Mouse (Mus musculus) forebrain, embryonic 10.5 days (tissue): ENCODE data around the gene Tmed1. TPM values are rescaled to one million over a fixed set of nuclear protein-coding genes. Genes with fewer than 3 reads are reported as not detected.
A peak's percentile ranks its signal among the peaks of the same experiment; 100 is the strongest.
"Not testable (repeated sequence)": the region's sequence is repeated elsewhere in the genome, so short reads cannot be mapped to it uniquely, and the experiment has no call there.

Source experiments
- DNase-seq: peaks from one replicate; pipeline ENCODE4 v3.0.0-alpha.2; 2017; ENCODE audit warnings: low spot score; ENCODE audit errors: extremely low spot score
- H3K27ac ChIP-seq: fragments of 300-500 bp; sonication (generic); 2 replicates; pipeline ENCODE4 v1.5.1; 2016; ENCODE audit warnings: mild to moderate bottlenecking
- H3K27me3 ChIP-seq: fragments of 300-500 bp; sonication (generic); 2 replicates; pipeline ENCODE4 v1.6.1; 2016; ENCODE audit warnings: mild to moderate bottlenecking; ENCODE audit not compliant: poor library complexity, severe bottlenecking
- H3K36me3 ChIP-seq: fragments of 300-500 bp; sonication (generic); replicated peaks from 2 replicates; pipeline ENCODE4 v1.6.1; 2016; ENCODE audit warnings: mild to moderate bottlenecking, moderate library complexity
- H3K4me1 ChIP-seq: fragments of 300-500 bp; sonication (generic); 2 replicates; pipeline ENCODE4 v1.6.1; 2016
- H3K4me3 ChIP-seq: fragments of 300-500 bp; sonication (generic); 2 replicates; pipeline ENCODE4 v1.5.1; 2016; ENCODE audit warnings: mild to moderate bottlenecking, moderate library complexity
- H3K9me3 ChIP-seq: fragments of 300-500 bp; sonication (generic); 2 replicates; pipeline ENCODE4 v1.6.1; 2016; ENCODE audit warnings: mild to moderate bottlenecking, moderate library complexity
- WGBS: fragments of 180-500 bp; shearing (Covaris S2); methylation state at CpG from one replicate; pipeline ENCODE4 v1.1.7; 2016; 5-methylcytosine and 5-hydroxymethylcytosine counted together
- polyA plus RNA-seq: library from polyadenylated mRNA; unstranded; fragments of >200 nt; fragmentation: Nextera tagmentation; extraction: Ambion mirVana; gene quantifications from 2 replicates; pipeline ENCODE4 v1.2.1, GENCODE M21; 2016

The Tmed1 gene
- polyA plus RNA-seq, 1 experiment from 2014 or later: 119 TPM

DNA sequence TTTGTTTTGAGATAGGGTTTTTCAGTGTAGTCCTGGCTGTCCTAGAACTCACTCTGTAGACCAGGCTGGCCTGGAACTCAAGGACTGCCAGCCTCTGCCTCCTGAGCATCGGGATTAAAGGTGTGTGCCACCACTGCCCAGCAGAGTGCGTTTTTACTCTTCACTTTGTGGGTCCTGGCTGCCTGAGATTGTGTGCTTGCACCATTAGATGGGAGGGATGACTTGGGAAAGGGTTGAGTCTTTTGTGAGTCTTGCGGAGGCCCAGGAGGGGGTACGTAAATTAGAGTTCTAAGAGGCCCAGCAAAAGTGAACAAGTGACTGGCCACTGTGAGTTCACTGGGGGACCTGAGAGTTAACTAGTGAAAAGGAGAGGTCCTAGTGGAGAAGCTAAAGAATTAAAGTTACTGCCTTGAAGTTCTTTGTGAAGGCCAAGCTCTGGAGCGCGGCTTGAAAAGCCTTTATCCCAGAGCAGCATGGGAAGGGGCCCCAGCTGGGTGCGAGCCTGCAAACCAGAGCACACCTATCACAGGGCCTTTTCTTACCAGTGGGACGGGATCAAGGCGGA, 35.4 kb upstream of the Tmed1 start:
- peak overlapping the region; percentile 86 for H3K4me3 ChIP-seq
- H3K27me3 ChIP-seq: no peaks in the 10 kb centered on the region
- WGBS: 3% methylated on average over 9 of the region's 9 CpGs
- no peaks in the 10 kb centered on the region for H3K9me3 ChIP-seq
- H3K27ac ChIP-seq: peak overlapping the region; percentile 98
- peaks cover 17% of the 10 kb centered on the region for H3K36me3 ChIP-seq
- DNase-seq: no peak
- peaks cover 31% of the 10 kb centered on the region for H3K4me1 ChIP-seq

- peaks cover 16% of the 10 kb centered on the region for H3K4me1 ChIP-seq
- not testable (repeated sequence) for H3K36me3 ChIP-seq, H3K27ac ChIP-seq, H3K4me3 ChIP-seq, H3K9me3 ChIP-seq, H3K27me3 ChIP-seq, DNase-seq
- 91% methylated on average over 2 of the region's 2 CpGs for WGBS
Measured at GRCm38 (mm10) chr9:21542001-21542400, 31.9 kb upstream of the Tmed1 start.

DNA sequence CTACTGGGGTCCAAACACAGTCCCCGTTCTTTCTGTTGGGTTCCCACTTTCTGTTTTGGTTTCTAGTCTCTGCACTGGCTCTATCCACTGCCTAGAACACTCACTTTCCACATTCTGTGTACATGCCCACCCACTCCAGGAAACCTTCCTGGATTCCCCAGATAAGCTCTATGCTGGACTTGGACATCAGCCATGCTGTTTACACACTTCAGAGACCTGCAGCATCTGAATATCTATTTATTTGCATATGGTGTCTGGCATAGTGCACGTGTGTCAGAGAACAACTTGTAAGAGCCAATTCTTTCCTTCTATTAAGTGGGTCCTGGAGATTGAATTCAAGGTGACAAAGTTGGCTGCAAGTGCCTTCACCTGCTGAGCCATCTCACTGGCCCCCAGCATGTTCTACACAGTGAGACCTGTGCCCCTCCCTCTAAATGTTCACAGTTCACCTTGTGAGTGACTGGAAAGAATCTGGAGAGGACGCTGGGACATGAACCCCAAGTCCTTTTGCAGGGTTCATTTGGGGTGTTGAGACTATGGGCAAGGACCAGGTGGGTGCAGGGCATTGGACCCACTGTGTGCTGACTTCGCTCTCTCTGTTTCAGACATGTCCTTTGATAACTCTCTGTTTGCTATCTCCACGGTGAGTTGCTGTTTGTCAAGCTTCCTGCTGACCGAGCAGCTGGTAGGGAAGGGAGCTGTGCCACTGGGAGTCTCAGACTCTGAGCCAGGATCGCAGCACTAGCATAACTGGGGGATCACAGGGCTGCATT, 30.1 kb upstream of the Tmed1 start:
- Histone ChIP-seq H3K4me3 (no peak overlapping the region), H3K27me3 (no peaks in the 10 kb centered on the region), H3K27ac (no peak overlapping the region), H3K9me3 (no peaks in the 10 kb centered on the region), H3K36me3 (peaks cover 10% of the 10 kb centered on the region), H3K4me1 (peaks cover 10% of the 10 kb centered on the region)
- WGBS: 83% methylated on average over 7 of the region's 7 CpGs
- no peak for DNase-seq

- 79% methylated on average over 4 of the region's 4 CpGs for WGBS
- H3K36me3 ChIP-seq: peaks cover 10% of the 10 kb centered on the region
- H3K27ac ChIP-seq: no peak overlapping the region
- no peak overlapping the region for H3K4me3 ChIP-seq
- no peaks in the 10 kb centered on the region for H3K27me3 ChIP-seq
- H3K9me3 ChIP-seq: no peaks in the 10 kb centered on the region
- no peaks in the 10 kb centered on the region for H3K4me1 ChIP-seq
- no peak for DNase-seq
Measured at GRCm38 (mm10) chr9:21537009-21537408, 27.0 kb upstream of the Tmed1 start.

DNA sequence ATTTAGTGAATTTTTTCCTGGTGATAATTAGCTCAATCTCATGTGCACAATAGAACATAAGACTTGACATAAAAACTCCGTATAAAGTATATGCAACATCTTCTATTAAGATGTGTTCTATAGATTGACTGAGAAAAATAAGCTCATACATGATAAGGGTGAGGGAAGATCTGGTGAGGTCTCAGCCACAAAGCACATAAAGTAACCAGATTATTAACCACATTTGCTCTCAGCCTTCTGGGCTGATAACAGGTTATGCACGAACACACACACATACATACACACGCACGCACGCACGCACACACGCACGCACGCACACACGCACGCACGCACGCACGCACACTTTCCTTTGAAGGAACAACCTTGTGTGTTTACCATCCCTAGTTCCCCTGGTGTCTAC, 26.4 kb upstream of the Tmed1 start:
- Histone ChIP-seq H3K4me3 (no peak overlapping the region), H3K4me1 (no peaks in the 10 kb centered on the region), H3K27ac (no peak overlapping the region), H3K36me3 (peaks cover 10% of the 10 kb centered on the region), H3K27me3 (no peaks in the 10 kb centered on the region), H3K9me3 (no peaks in the 10 kb centered on the region)
- no peak for DNase-seq
- WGBS: 96% methylated on average over 14 of the region's 14 CpGs

DNA sequence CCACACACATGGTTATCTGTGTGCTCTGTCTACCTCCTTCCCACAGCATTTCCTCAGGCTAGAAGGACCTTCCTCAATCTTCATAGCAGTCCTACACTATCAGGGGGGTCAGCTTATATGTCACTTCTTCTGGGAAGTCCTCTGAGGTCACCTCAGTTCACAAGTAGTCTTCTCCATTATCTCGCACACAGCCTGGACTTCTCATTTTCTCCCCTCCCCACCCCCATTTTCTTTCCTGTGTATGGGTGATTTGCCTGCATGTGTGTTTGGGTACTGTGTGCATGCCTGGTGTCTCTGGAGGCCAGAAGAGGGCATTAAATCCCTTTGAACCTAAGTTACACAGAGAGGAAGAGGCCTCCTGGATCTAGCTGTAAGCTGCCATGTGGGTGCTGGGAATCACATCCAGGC, 17.9 kb upstream of the Tmed1 start:
- H3K27ac ChIP-seq: no peak overlapping the region
- DNase-seq: no peak
- no peak overlapping the region for H3K4me3 ChIP-seq
- H3K9me3 ChIP-seq: no peaks in the 10 kb centered on the region
- peaks cover 16% of the 10 kb centered on the region for H3K4me1 ChIP-seq
- peaks cover 9% of the 10 kb centered on the region; the same call in 1 of the 2 replicates for H3K36me3 ChIP-seq
- 76% methylated on average over 1 of the region's 1 CpGs for WGBS
- H3K27me3 ChIP-seq: no peaks in the 10 kb centered on the region

DNA sequence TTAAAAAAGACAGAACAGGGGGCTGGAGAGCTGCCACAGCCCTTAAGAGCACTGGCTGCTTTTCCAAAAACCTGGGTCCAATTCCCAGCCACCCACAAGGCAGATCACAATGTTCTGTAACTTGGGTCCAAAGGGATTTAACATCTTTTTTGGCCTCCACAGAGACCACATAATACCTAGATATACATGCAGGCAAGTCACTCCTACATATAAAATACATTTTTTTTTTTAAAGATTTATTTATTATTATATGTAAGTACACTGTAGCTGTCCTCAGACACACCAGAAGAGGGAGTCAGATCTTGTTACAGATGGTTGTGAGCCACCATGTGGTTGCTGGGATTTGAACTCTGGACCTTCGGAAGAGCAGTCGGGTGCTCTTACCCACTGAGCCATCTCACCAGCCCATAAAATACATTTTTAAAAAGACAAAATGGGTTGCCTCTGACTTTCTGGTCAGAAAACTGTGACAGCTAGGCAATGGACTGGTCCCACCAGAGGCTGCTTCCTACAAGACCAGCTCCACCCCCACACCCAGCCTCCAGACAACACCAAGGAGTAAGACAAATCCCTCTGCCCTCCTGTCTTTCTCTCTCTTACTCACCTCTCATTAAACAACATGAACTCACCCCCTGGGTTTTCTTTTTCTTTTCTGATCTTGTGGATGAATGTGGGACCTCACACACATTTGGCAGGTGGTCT, 17.2 kb upstream of the Tmed1 start:
- Histone ChIP-seq H3K4me1 (peaks cover 16% of the 10 kb centered on the region), H3K4me3 (no peak overlapping the region), H3K9me3 (peaks cover 2% of the 10 kb centered on the region; the same call in 1 of the 2 replicates), H3K27me3 (no peaks in the 10 kb centered on the region), H3K27ac (no peak overlapping the region), H3K36me3 (peaks cover 9% of the 10 kb centered on the region; the same call in 1 of the 2 replicates)
- no peak for DNase-seq
- WGBS: 94% methylated on average over 2 of the region's 2 CpGs

- no peak overlapping the region for H3K4me3 ChIP-seq
- peaks cover 16% of the 10 kb centered on the region for H3K4me1 ChIP-seq
- DNase-seq: no peak
- H3K27ac ChIP-seq: 0 out of 2 replicates have a peak overlapping the region, but pooled peaks have one; percentile 44
- WGBS: 97% methylated on average over 3 of the region's 3 CpGs
- peaks cover 4% of the 10 kb centered on the region; the same call in 1 of the 2 replicates for H3K9me3 ChIP-seq
- H3K27me3 ChIP-seq: no peaks in the 10 kb centered on the region
- peaks cover 9% of the 10 kb centered on the region; the same call in 1 of the 2 replicates for H3K36me3 ChIP-seq
Measured at GRCm38 (mm10) chr9:21526634-21526944, 16.5 kb upstream of the Tmed1 start.

GRCm38 (mm10) chr9:21525937-21526633, 16.0 kb upstream of the Tmed1 start, which contains the start of gene AB124611:
TSS of gene AB124611 (plus strand) at chr9:21526176.
- WGBS: 70% methylated on average over 14 of the region's 14 CpGs

GRCm38 (mm10) chr9:21525142-21525936, 15.3 kb upstream of the Tmed1 start:
- Histone ChIP-seq H3K27me3 (no peaks in the 10 kb centered on the region), H3K4me1 (peaks cover 16% of the 10 kb centered on the region), H3K36me3 (peaks cover 9% of the 10 kb centered on the region; the same call in 1 of the 2 replicates), H3K27ac (no peak overlapping the region), H3K9me3 (peaks cover 4% of the 10 kb centered on the region; the same call in 1 of the 2 replicates), H3K4me3 (no peak overlapping the region)
- 83% methylated on average over 7 of the region's 7 CpGs for WGBS
- DNase-seq: no peak

More at GRCm38 (mm10) chr9:21525937-21526633, 16.0 kb upstream of the Tmed1 start, which contains the start of gene AB124611:
- Histone ChIP-seq H3K4me1 (peaks cover 16% of the 10 kb centered on the region), H3K9me3 (peaks cover 4% of the 10 kb centered on the region; the same call in 1 of the 2 replicates), H3K27ac (peak within 1 kb of the TSS; percentile 44; the same call in 1 of the 2 replicates), H3K4me3 (no peak within 1 kb of the TSS), H3K27me3 (no peaks in the 10 kb centered on the region), H3K36me3 (peaks cover 9% of the 10 kb centered on the region; the same call in 1 of the 2 replicates)
- DNase-seq: no peak

- DNase-seq, H3K4me3 ChIP-seq, H3K9me3 ChIP-seq, H3K36me3 ChIP-seq, H3K4me1 ChIP-seq, H3K27me3 ChIP-seq, H3K27ac ChIP-seq: not testable (repeated sequence)
- WGBS: 84% methylated on average over 6 of the region's 6 CpGs
Measured at GRCm38 (mm10) chr9:21518690-21519089, 8.6 kb upstream of the Tmed1 start.
